ENCODE assay signal across 9 mouse cellular contexts in the genomic region with DNA sequence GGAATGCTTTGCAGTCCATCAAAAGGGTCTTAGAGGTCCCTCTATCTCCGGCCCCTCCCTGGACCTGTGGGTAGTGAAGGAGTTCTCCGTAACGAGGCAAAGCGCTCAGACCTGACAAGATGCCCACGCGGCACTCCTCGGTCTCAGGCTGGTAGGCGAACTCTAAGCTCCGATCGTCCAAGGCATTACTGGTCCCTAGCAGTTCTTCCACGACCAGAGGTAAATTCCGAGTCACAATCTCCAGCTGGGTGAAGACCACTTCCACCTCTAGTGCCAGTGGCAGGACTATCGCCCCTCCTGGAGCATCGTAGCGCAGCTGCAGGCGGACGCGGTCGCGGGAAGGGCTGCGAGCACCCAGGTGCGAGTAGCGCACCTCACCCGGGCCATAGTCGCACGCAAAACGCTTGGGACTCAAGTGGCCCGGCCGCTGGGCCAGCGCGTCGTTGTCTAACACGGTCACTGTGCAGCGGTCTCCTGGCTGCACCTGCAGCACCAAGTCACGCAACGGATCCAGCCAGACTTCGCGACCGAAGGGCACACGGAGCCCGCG. TPM values are rescaled to one million over a fixed set of nuclear protein-coding genes. Genes with fewer than 3 reads are reported as not detected.
DNase-seq lines count a peak whose midpoint lies in the region; ATAC-seq and TF ChIP-seq lines count a peak whose summit lies in the region.
"Had no signal": no experiment of that assay in that cellular context is flagged by ENCODE, and none has a peak within 500 bp of the region (broad histone marks: within the 10 kb centered on the region; RNA-seq: fewer than 3 reads in every experiment).

No protein-coding gene starts in this region.

- H3K4me3 ChIP-seq in heart, adult 2 months, result peak overlapping the region; percentile 59
- peak overlapping the region; percentile 7; the same call in 1 of the 2 replicates for H3K4me3 ChIP-seq in G1E (ENCODE audit: low read depth, low read length)
- peak overlapping the region; percentile 46 for H3K4me3 ChIP-seq in forebrain, embryonic 15.5 days
- H3K4me3 ChIP-seq in liver, embryonic 12.5 days, result peak overlapping the region; percentile 45
- H3K4me3 ChIP-seq in neural tube, embryonic 15.5 days (replicated peaks), result peak overlapping the region; percentile 45

- ATAC-seq in G1E (ENCODE audit: extremely low read depth, insufficient number of reproducible peaks, low FRiP score, poor library complexity, severe bottlenecking), result no peak
- ATAC-seq in forebrain, embryonic 15.5 days (replicated peaks), result peak; percentile 30
- no peak for ATAC-seq in liver, embryonic 12.5 days
- ATAC-seq in neural tube, embryonic 15.5 days (ENCODE audit: low FRiP score), result peak; percentile 14; the same call in 1 of the 2 replicates

- H3K9me3 ChIP-seq in G1E (replicated peaks), result peaks cover 63% of the 10 kb centered on the region
- no peaks in the 10 kb centered on the region for H3K9me3 ChIP-seq in forebrain, embryonic 15.5 days
- peaks cover 13% of the 10 kb centered on the region; the same call in 1 of the 2 replicates for H3K9me3 ChIP-seq in liver, embryonic 12.5 days (replicated peaks)
- H3K9me3 ChIP-seq in neural tube, embryonic 15.5 days (replicated peaks), result 0 out of 2 replicates have a peak, but pooled peaks cover 10% of the 10 kb centered on the region

- TF ChIP-seq EP300 in heart, adult 2 months (IDR thresholded peaks at IDR 0.05; ENCODE audit: insufficient read depth, low read depth, low read length), result no peak

- no peak for TF ChIP-seq POLR2A in heart, adult 2 months (IDR thresholded peaks at IDR 0.05; ENCODE audit: insufficient read depth, low read depth, low read length)

- DNase-seq in heart, adult 2 months, result peak in 1 of 2 experiments; percentile 24
- no peak for DNase-seq in heart, adult 9 months (ENCODE audit: low spot score in 2 of 2)
- DNase-seq in G1E (ENCODE audit: low spot score), result no peak
- no peak for DNase-seq in MN1 (ENCODE audit: low spot score)
- DNase-seq in gastrocnemius, postnatal 4 days (ENCODE audit: low spot score in 2 of 2), result no peak

- H3K9ac ChIP-seq in heart, adult 2 months (ENCODE audit: low read depth, low read length), result peak overlapping the region; percentile 61
- peak overlapping the region; percentile 41 for H3K9ac ChIP-seq in forebrain, embryonic 15.5 days (replicated peaks)
- H3K9ac ChIP-seq in liver, embryonic 12.5 days, result no peak overlapping the region; the same call in 1 of the 2 replicates
- H3K9ac ChIP-seq in neural tube, embryonic 15.5 days (replicated peaks), result peak overlapping the region; percentile 37

- H3K4me1 ChIP-seq in heart, adult 2 months (ENCODE audit: control insufficient read depth, insufficient read depth, low read length), result no peaks in the 10 kb centered on the region
- H3K4me1 ChIP-seq in G1E (ENCODE audit: insufficient read depth, low read depth, low read length), result no peaks in the 10 kb centered on the region
- H3K4me1 ChIP-seq in forebrain, embryonic 15.5 days, result peaks cover 26% of the 10 kb centered on the region
- H3K4me1 ChIP-seq in liver, embryonic 12.5 days, result no peaks in the 10 kb centered on the region
- H3K4me1 ChIP-seq in neural tube, embryonic 15.5 days, result peaks cover 29% of the 10 kb centered on the region

- H3K79me2 ChIP-seq in heart, adult 2 months (replicated peaks; ENCODE audit: control insufficient read depth, insufficient read depth, low read length), result no peaks in the 10 kb centered on the region

- H3K27me3 ChIP-seq in heart, adult 2 months (ENCODE audit: control insufficient read depth, insufficient read depth, low read length), result 0 out of 2 replicates have a peak, but pooled peaks cover 1% of the 10 kb centered on the region
- H3K27me3 ChIP-seq in G1E (ENCODE audit: insufficient read depth, low read length), result no peaks in the 10 kb centered on the region
- H3K27me3 ChIP-seq in forebrain, embryonic 15.5 days, result peaks cover 15% of the 10 kb centered on the region
- peaks cover 47% of the 10 kb centered on the region for H3K27me3 ChIP-seq in liver, embryonic 12.5 days (replicated peaks)
- H3K27me3 ChIP-seq in neural tube, embryonic 15.5 days (replicated peaks), result peaks cover 29% of the 10 kb centered on the region
- H3K27me3 ChIP-seq: CH12.LX had no signal

- intact Hi-C loops in heart, adult 2 months (cut with DNase I), result loop anchor here (5.0 kb wide), 1 partner anchor 129 kb away; no protein-coding TSS in a partner anchor

- WGBS in heart, adult 2 months, result under 1% methylated on average over 42 of the region's 42 CpGs
- WGBS in forebrain, embryonic 15.5 days, result under 1% methylated on average over 42 of the region's 42 CpGs
- WGBS in liver, embryonic 12.5 days (ENCODE audit: insufficient replicate concordance), result 4% methylated on average over 42 of the region's 42 CpGs
- under 1% methylated on average over 42 of the region's 42 CpGs for WGBS in neural tube, embryonic 15.5 days

- no peak for TF ChIP-seq CTCF in heart, adult 2 months (IDR thresholded peaks at IDR 0.05)
- no peak for TF ChIP-seq CTCF in G1E (IDR thresholded peaks at IDR 0.05; ENCODE audit: low read depth, low read length)

- H3K36me3 ChIP-seq in heart, adult 2 months (ENCODE audit: control insufficient read depth, insufficient read depth, low read length), result no peaks in the 10 kb centered on the region
- H3K36me3 ChIP-seq in G1E (replicated peaks), result no peaks in the 10 kb centered on the region
- no peaks in the 10 kb centered on the region for H3K36me3 ChIP-seq in forebrain, embryonic 15.5 days
- no peaks in the 10 kb centered on the region for H3K36me3 ChIP-seq in liver, embryonic 12.5 days
- no peaks in the 10 kb centered on the region; the same call in 1 of the 2 replicates for H3K36me3 ChIP-seq in neural tube, embryonic 15.5 days

- peak overlapping the region; percentile 51; the same call in 1 of the 2 replicates for H3K27ac ChIP-seq in heart, adult 2 months
- no peak overlapping the region for H3K27ac ChIP-seq in forebrain, embryonic 15.5 days (replicated peaks)
- H3K27ac ChIP-seq in liver, embryonic 12.5 days, result no peak overlapping the region
- no peak overlapping the region for H3K27ac ChIP-seq in neural tube, embryonic 15.5 days (replicated peaks)

- H3K4me2 ChIP-seq in forebrain, embryonic 15.5 days (replicated peaks), result peak overlapping the region; percentile 99
- H3K4me2 ChIP-seq in liver, embryonic 12.5 days, result peak overlapping the region; percentile 67
- peak overlapping the region; percentile 96 for H3K4me2 ChIP-seq in neural tube, embryonic 15.5 days

RNA-seq across cellular contexts. Expression of a gene that starts 0.8 kb away (rescaled TPM):
- 1 to 10 TPM; 3.5 to 6.7 TPM for total RNA-seq in heart, adult 2 months (2021)
- polyA plus RNA-seq in heart, adult 2 months (2012; rRNA removed), result 5.3 and 6.2 TPM in 2 replicates
- total RNA-seq in G1E (2014; fragmentation: Nextera tagmentation) (not detected in 2 replicates), G1E (2017) (0.12 and 0.16 TPM in 2 replicates)
- polyA plus RNA-seq in G1E (2012), result not detected in 2 replicates
- 1.1 TPM in 2 replicates for polyA plus RNA-seq in forebrain, embryonic 15.5 days (2015; fragmentation: Nextera tagmentation; extraction: Ambion mirVana)
- polyA plus RNA-seq in liver, embryonic 12.5 days (2016; fragmentation: Nextera tagmentation; extraction: Ambion mirVana), result 1.1 and 1.3 TPM in 2 replicates
- polyA plus RNA-seq in neural tube, embryonic 15.5 days (2015; fragmentation: Nextera tagmentation; extraction: Ambion mirVana), result 1.2 and 2.7 TPM in 2 replicates
- 10 to 100 TPM; 24.6 to 28.5 TPM for total RNA-seq in gastrocnemius, postnatal 4 days (2021)

Comparison
In these comparisons a context has a peak if more than half of its experiments do, and no peak if none do; other contexts are left out.
1. H3K4me3 ChIP-seq: peak in every context shown above with its lines; median percentile 59 in heart, adult 2 months; 46 in forebrain, embryonic 15.5 days; 45 in liver, embryonic 12.5 days; 45 in neural tube, embryonic 15.5 days; 7 in G1E.
2. ATAC-seq: peak in forebrain, embryonic 15.5 days (single experiment) and neural tube, embryonic 15.5 days (single experiment); none in G1E (single experiment) and liver, embryonic 12.5 days (single experiment).
3. Peak in every context shown above with its lines, with median percentiles within 50 percentile points of each other: H3K4me2 ChIP-seq.